Mouse (Mus musculus) stomach, postnatal 0 days (tissue): ENCODE data around the gene Tns4.

Experiments used
- CTCF ChIP-seq: IDR thresholded peaks from 2 replicates; pipeline ENCODE4 v1.5.1; 2016; ENCODE audit warnings: antibody characterized with exemption, low read depth, mild to moderate bottlenecking, moderate library complexity
- EP300 ChIP-seq: optimal IDR thresholded peaks from 2 replicates; pipeline ENCODE3; 2016; ENCODE audit warnings: antibody characterized with exemption

- TF ChIP-seq EP300 (no peak), CTCF (no peak)
Measured at GRCm38 (mm10) chr11:99071866-99072265, 17.2 kb downstream of the Tns4 start.
